Mouse (Mus musculus): Measurements from ENCODE around the gene H2afz. TPM values are rescaled to one million over a fixed set of nuclear protein-coding genes. Genes with fewer than 3 reads are reported as not detected.

The H2afz gene
- total RNA-seq, 4 experiments from 2014 or later: 70.3 to 85.0 (median 79.7) TPM

Other genes with a start within 250 kb of the H2afz start
- gene Ddit4l, start 242.9 kb upstream of the H2afz start, total RNA-seq (2022): 100 to 1,000 TPM; 186 to 452 (median 250) TPM
- gene Gm21962, start 193.0 kb upstream of the H2afz start, total RNA-seq (2022): not detected
- 1 to 10 TPM; 5.1 to 9.1 (median 7.7) TPM for gene Dnajb14, start 3.2 kb downstream of the H2afz start, total RNA-seq (2022)
- 10 to 100 TPM; 46.7 to 51.7 (median 50.5) TPM for gene Lamtor3, start 54.0 kb downstream of the H2afz start, total RNA-seq (2022)
- 1 to 10 TPM; 1.2 to 2.4 (median 1.9) TPM for gene Dapp1, start 117.1 kb downstream of the H2afz start, total RNA-seq (2022)
- gene 1110002E22Rik, start 200.6 kb downstream of the H2afz start, total RNA-seq (2022): 100 to 1,000 TPM in 1 of 4 experiments, 10 to 100 TPM in 3; 52.7 to 126 (median 95.8) TPM
- gene Gm5105, start 202.9 kb downstream of the H2afz start, total RNA-seq (2022): 1 to 10 TPM in 2 of 4 experiments, under 1 TPM in 2; 0.72 to 1.8 (median 1.2) TPM